Mouse (Mus musculus) liver, embryonic 12.5 days (tissue): ENCODE data around the gene Gm10722. TPM values are rescaled to one million over a fixed set of nuclear protein-coding genes. Genes with fewer than 3 reads are reported as not detected.
"Not testable (repeated sequence)": the region's sequence is repeated elsewhere in the genome, so short reads cannot be mapped to it uniquely, and the experiment has no call there.

Experiments
- ATAC-seq: fragments of 200-750 bp; cut with Nextera tagmentation; 2 replicates; pipeline ENCODE4 v1.8.0; 2017; ENCODE audit warnings: moderate number of reproducible peaks, mild to moderate bottlenecking, moderate library complexity
- H3K27ac ChIP-seq: fragments of 300-500 bp; sonication (generic); 2 replicates; pipeline ENCODE4 v1.5.1; 2016; ENCODE audit warnings: mild to moderate bottlenecking
- H3K27me3 ChIP-seq: fragments of 300-500 bp; sonication (generic); replicated peaks from 2 replicates; pipeline ENCODE4 v1.6.1; 2016; ENCODE audit warnings: mild to moderate bottlenecking, moderate library complexity
- H3K36me3 ChIP-seq: fragments of 300-500 bp; sonication (generic); 2 replicates; pipeline ENCODE4 v1.6.1; 2016; ENCODE audit warnings: mild to moderate bottlenecking, moderate library complexity
- H3K4me1 ChIP-seq: fragments of 300-500 bp; sonication (generic); 2 replicates; pipeline ENCODE4 v1.6.1; 2016
- H3K4me2 ChIP-seq: fragments of 300-500 bp; sonication (generic); 2 replicates; pipeline ENCODE4 v1.6.1; 2016; ENCODE audit warnings: mild to moderate bottlenecking, moderate library complexity
- H3K4me3 ChIP-seq: fragments of 300-500 bp; sonication (generic); 2 replicates; pipeline ENCODE4 v1.5.1; 2016; ENCODE audit warnings: mild to moderate bottlenecking, moderate library complexity
- H3K9ac ChIP-seq: fragments of 300-500 bp; sonication (generic); 2 replicates; pipeline ENCODE4 v1.6.1; 2016; ENCODE audit warnings: mild to moderate bottlenecking, moderate library complexity
- H3K9me3 ChIP-seq: fragments of 300-500 bp; sonication (generic); replicated peaks from 2 replicates; pipeline ENCODE4 v1.6.1; 2016; ENCODE audit warnings: mild to moderate bottlenecking, moderate library complexity
- WGBS: fragments of 180-500 bp; shearing (Covaris S2); methylation state at CpG from one replicate; pipeline ENCODE4 v1.1.7; 2016; ENCODE audit not compliant: insufficient replicate concordance; 5-methylcytosine and 5-hydroxymethylcytosine counted together
- microRNA-seq: library from miRNA; unstranded; fragments of <30 nt; microRNA quantifications from one replicate; pipeline ENCODE4, GENCODE M21; 2017
- polyA plus RNA-seq: library from polyadenylated mRNA; unstranded; fragments of >200 nt; fragmentation: Nextera tagmentation; extraction: Ambion mirVana; gene quantifications from 2 replicates; pipeline ENCODE4 v1.2.1, GENCODE M21; 2016

The Gm10722 gene
- polyA plus RNA-seq, 1 experiment from 2014 or later: not detected

DNA sequence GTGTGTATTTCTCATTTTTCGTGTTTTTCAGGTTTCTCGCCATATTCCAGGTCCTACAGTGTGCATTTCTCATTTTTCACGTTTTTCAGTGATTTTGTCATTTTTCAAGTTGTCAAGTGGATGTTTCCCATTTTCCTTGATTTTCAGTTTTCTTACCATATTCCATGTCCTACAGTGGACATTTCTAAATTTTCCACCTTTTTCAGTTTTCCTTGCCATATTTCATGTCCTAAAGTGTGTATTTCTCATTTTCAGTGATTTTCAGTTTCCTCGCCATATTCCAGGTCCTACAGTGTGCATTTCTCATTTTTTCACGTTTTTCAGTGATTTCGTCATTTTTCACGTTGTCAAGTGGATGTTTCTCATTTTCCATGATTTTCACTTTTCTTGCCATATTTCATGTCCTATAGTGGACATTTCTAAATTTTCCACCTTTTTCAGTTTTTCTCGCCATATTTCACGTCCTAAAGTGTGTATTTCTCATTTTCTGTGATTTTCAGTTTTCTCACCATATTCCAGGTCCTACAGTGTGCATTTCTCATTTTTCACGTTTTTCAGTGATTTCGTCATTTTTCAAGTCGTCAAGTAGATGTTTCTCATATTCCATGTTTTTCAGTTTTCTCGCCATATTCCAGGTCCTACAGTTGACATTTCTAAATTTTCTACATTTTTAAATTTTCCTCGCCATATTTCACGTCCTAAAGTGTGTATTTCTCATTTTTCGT lies 28.7 kb downstream of the Gm10722 start:
- H3K4me2 ChIP-seq, ATAC-seq: not testable (repeated sequence)
- 53% methylated on average over 14 of the region's 16 CpGs for WGBS

DNA sequence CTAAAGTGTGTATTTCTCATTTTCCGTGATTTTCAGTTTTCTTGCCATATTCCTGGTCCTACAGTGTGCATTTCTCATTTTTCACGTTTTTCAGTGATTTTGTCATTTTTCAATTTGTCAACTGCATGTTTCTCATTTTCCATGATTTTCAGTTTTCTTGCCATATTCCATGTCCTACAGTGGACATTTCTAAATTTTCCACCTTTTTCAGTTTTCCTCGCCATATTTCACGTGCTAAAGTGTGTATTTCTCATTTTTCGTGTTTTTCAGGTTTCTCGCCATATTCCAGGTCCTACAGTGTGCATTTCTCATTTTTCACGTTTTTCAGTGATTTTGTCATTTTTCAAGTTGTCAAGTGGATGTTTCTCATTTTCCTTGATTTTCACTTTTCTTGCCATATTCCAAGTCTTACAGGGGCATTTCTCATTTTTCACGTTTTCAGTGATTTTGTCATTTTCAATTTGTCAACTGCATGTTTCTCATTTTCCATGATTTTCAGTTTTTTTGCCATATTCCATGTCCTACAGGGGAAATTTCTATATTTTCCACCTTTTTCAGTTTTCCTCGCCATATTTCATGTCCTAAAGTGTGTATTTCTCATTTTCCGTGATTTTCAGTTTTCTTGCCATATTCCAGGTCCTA lies 30.1 kb downstream of the Gm10722 start:
- not testable (repeated sequence) for H3K36me3 ChIP-seq, H3K9ac ChIP-seq, H3K4me2 ChIP-seq, ATAC-seq, H3K9me3 ChIP-seq, H3K27ac ChIP-seq, H3K4me1 ChIP-seq, H3K4me3 ChIP-seq, H3K27me3 ChIP-seq
- WGBS: 48% methylated on average over 3 of the region's 10 CpGs

More for the DNA sequence above, 28.7 kb downstream of the Gm10722 start:
- H3K9me3 ChIP-seq, H3K27ac ChIP-seq, H3K9ac ChIP-seq, H3K4me1 ChIP-seq, H3K27me3 ChIP-seq, H3K4me3 ChIP-seq, H3K36me3 ChIP-seq: not testable (repeated sequence)

DNA sequence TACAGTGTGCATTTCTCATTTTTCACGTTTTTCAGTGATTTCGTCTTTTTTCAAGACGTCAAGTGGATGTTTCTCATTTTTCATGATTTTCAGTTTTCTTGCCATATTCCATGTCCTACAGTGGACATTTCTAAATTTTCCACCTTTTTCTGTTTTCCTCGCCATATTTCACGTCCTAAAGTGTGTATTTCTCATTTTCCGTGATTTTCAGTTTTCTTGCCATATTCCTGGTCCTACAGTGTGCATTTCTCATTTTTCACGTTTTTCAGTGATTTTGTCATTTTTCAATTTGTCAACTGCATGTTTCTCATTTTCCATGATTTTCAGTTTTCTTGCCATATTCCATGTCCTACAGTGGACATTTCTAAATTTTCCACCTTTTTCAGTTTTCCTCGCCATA lies 33.6 kb downstream of the Gm10722 start, which contains the start of gene Gm17535:
Gene Gm17535 (plus strand): TSS at position 301 of the 400 bp plus-strand sequence.
- H3K4me2 ChIP-seq, ATAC-seq, H3K36me3 ChIP-seq, H3K4me1 ChIP-seq, H3K4me3 ChIP-seq, H3K27ac ChIP-seq, H3K27me3 ChIP-seq, H3K9ac ChIP-seq, H3K9me3 ChIP-seq: not testable (repeated sequence)
- 29% methylated on average over 1 of the region's 8 CpGs for WGBS

DNA sequence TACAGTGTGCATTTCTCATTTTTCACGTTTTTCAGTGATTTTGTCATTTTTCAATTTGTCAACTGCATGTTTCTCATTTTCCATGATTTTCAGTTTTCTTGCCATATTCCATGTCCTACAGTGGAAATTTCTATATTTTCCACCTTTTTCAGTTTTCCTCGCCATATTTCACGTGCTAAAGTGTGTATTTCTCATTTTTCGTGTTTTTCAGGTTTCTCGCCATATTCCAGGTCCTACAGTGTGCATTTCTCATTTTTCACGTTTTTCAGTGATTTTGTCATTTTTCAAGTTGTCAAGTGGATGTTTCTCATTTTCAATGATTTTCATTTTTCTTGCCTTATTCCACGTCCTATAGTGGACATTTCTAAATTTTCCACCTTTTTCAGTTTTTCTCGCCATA lies 35.9 kb downstream of the Gm10722 start, which contains the start of gene Gm10715:
Gene Gm10715 (plus strand): TSS at position 301 of the 400 bp plus-strand sequence.
- H3K36me3 ChIP-seq, ATAC-seq, H3K4me2 ChIP-seq, H3K27me3 ChIP-seq, H3K9me3 ChIP-seq, H3K9ac ChIP-seq, H3K4me1 ChIP-seq, H3K4me3 ChIP-seq, H3K27ac ChIP-seq: not testable (repeated sequence)
- 67% methylated on average over 8 of the region's 8 CpGs for WGBS

DNA sequence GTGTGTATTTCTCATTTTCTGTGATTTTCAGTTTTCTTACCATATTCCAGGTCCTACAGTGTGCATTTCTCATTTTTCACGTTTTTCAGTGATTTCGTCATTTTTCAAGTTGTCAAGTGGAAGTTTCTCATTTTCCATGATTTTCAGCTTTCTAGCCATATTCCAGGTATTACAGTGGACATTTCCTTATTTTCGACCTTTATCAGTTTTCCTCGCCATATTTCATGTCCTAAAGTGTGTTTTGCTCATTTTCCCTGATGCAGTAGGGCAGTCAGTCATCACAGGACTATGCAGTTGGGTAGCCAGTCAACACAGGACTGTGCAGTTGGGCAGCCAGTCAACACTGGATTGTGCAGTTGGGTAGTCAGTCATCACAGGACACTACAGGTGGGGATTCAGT lies 37.4 kb downstream of the Gm10722 start:
- not testable (repeated sequence) for H3K9me3 ChIP-seq, H3K4me1 ChIP-seq, H3K4me3 ChIP-seq, H3K9ac ChIP-seq, H3K27me3 ChIP-seq, ATAC-seq, H3K36me3 ChIP-seq, H3K4me2 ChIP-seq, H3K27ac ChIP-seq
- WGBS: 50% methylated on average over 4 of the region's 4 CpGs

Small RNAs within 50 kb of the gene (microRNA-seq; reads per million reads assigned to microRNA genes)
- gene Mir101c: not detected

Other genes starting within 250 kb of the Gm10722 start
- gene Gm11168, start 2.4 kb downstream of the Gm10722 start, polyA plus RNA-seq: not detected in 2 replicates
- not detected in 2 replicates for gene Gm10721, start 12.2 kb downstream of the Gm10722 start, polyA plus RNA-seq
- gene Gm10720, start 14.7 kb downstream of the Gm10722 start, polyA plus RNA-seq: not detected in 2 replicates
- gene Gm10719, start 16.5 kb downstream of the Gm10722 start, polyA plus RNA-seq: not detected in 2 replicates
- 0.33 TPM in 1 of 2 replicates, not detected in the other for gene Gm10718, start 22.6 kb downstream of the Gm10722 start, polyA plus RNA-seq
- gene Gm10717, start 24.5 kb downstream of the Gm10722 start, polyA plus RNA-seq: not detected in 2 replicates
- not detected in 2 replicates for gene Gm17535, start 33.7 kb downstream of the Gm10722 start, polyA plus RNA-seq
- gene Gm10715, start 36.0 kb downstream of the Gm10722 start, polyA plus RNA-seq: not detected in 2 replicates